Mouse (Mus musculus) MEL (cell line): Measurements from ENCODE around the gene Sh3pxd2b. TPM values are rescaled to one million over a fixed set of nuclear protein-coding genes. Genes with fewer than 3 reads are reported as not detected.

Experiments used
- DNase-seq: peaks from one replicate; pipeline ENCODE4 v3.0.0; 2011; ENCODE audit warnings: low read depth, low spot score
- H3K27ac ChIP-seq: 2 replicates; pipeline ENCODE4 v1.5.1; 2012; ENCODE audit warnings: low read depth, mild to moderate bottlenecking, control low read depth, low read length, moderate library complexity; ENCODE audit not compliant: control insufficient read depth
- H3K27me3 ChIP-seq, 2 experiments: fragments of 150-350 bp in 1 of 2; sonication (generic) in 1 of 2; 2 replicates each; pipeline ENCODE4 v1.6.1; 2012; ENCODE audit warnings: low read length in 2 of 2, mild to moderate bottlenecking in 2 of 2, improper control_type of control experiment in 1 of 2, moderate library complexity in 1 of 2; ENCODE audit not compliant: insufficient read depth in 2 of 2, control insufficient read depth in 1 of 2
- H3K36me3 ChIP-seq, 2 experiments: 2 replicates each; pipeline ENCODE4 v1.6.1; 2012 to 2014; ENCODE audit warnings: low read length in 2 of 2, improper control_type of control experiment in 1 of 2, inconsistent platforms in 1 of 2, mild to moderate bottlenecking in 1 of 2; ENCODE audit not compliant: insufficient read depth in 2 of 2, control insufficient read depth in 1 of 2
- H3K4me1 ChIP-seq, 2 experiments: fragments of 150-350 bp in 1 of 2; sonication (generic) in 1 of 2; 2 replicates each; pipeline ENCODE4 v1.6.1; 2012; ENCODE audit warnings: low read length in 2 of 2, improper control_type of control experiment in 1 of 2, mild to moderate bottlenecking in 1 of 2; ENCODE audit not compliant: insufficient read depth in 2 of 2, control insufficient read depth in 1 of 2
- H3K4me3 ChIP-seq, 2 experiments: fragments of 150-350 bp in 1 of 2; sonication (generic) in 1 of 2; 2 replicates each; pipeline ENCODE4 v1.5.1; 2012; ENCODE audit warnings: low read depth in 2 of 2, low read length in 2 of 2, mild to moderate bottlenecking in 2 of 2, moderate library complexity in 2 of 2, control low read depth in 1 of 2, improper control_type of control experiment in 1 of 2; ENCODE audit not compliant: control insufficient read depth in 1 of 2, insufficient read depth in 1 of 2
- H3K79me2 ChIP-seq: 2 replicates; pipeline ENCODE4 v1.6.1; 2012; ENCODE audit warnings: mild to moderate bottlenecking, low read length, moderate library complexity; ENCODE audit not compliant: control insufficient read depth, poor library complexity, insufficient read depth
- H3K9ac ChIP-seq: 2 replicates; pipeline ENCODE4 v1.6.1; 2012; ENCODE audit warnings: low read depth, mild to moderate bottlenecking, control low read depth, low read length, moderate library complexity; ENCODE audit not compliant: control insufficient read depth, poor library complexity, severe bottlenecking
- H3K9me3 ChIP-seq: fragments of 150-350 bp; sonication (generic); replicated peaks from 2 replicates; pipeline ENCODE4 v1.6.1; 2012; ENCODE audit warnings: mild to moderate bottlenecking, low read length, improper control_type of control experiment, moderate library complexity; ENCODE audit not compliant: insufficient read depth
- BHLHE40 ChIP-seq: IDR thresholded peaks from 2 replicates; pipeline ENCODE4 v1.6.1; 2012; ENCODE audit warnings: low read depth, mild to moderate bottlenecking, inconsistent platforms, low read length, improper control_type of control experiment, borderline replicate concordance
- CHD1 ChIP-seq: IDR thresholded peaks from 2 replicates; pipeline ENCODE4 v1.6.1; 2012; ENCODE audit warnings: low read depth, mild to moderate bottlenecking, inconsistent platforms, low read length, improper control_type of control experiment
- CHD2 ChIP-seq: IDR thresholded peaks from 2 replicates; pipeline ENCODE4 v1.6.1; 2011; ENCODE audit warnings: low read length, improper control_type of control experiment
- E2F4 ChIP-seq: IDR thresholded peaks from 2 replicates; pipeline ENCODE4 v1.6.1; 2011; ENCODE audit warnings: low read depth, low read length, improper control_type of control experiment, borderline replicate concordance
- ETS1 ChIP-seq: IDR thresholded peaks from 2 replicates; pipeline ENCODE4 v1.6.1; 2012; ENCODE audit warnings: low read depth, mild to moderate bottlenecking, inconsistent platforms, low read length, improper control_type of control experiment, moderate library complexity
- GABPA ChIP-seq: IDR thresholded peaks from 2 replicates; pipeline ENCODE4 v1.6.1; 2012; ENCODE audit warnings: low read depth, mild to moderate bottlenecking, inconsistent platforms, low read length, improper control_type of control experiment, moderate library complexity
- JUND ChIP-seq: IDR thresholded peaks from 2 replicates; pipeline ENCODE4 v1.6.1; 2011; ENCODE audit warnings: low read depth, mild to moderate bottlenecking, improper control_type of control experiment, low read length
- KAT2A ChIP-seq: conservative IDR thresholded peaks from 2 replicates; pipeline ENCODE4 v1.6.1; 2012; ENCODE audit warnings: low read depth, low read length, improper control_type of control experiment, inconsistent platforms
- MAFK ChIP-seq: IDR thresholded peaks from 2 replicates; pipeline ENCODE4 v1.6.1; 2011; ENCODE audit warnings: low read depth, mild to moderate bottlenecking, low read length, improper control_type of control experiment, borderline replicate concordance
- MEF2A ChIP-seq: IDR thresholded peaks from 2 replicates; pipeline ENCODE4 v1.6.1; 2014; ENCODE audit warnings: low read depth, mild to moderate bottlenecking, inconsistent platforms, low read length, improper control_type of control experiment; ENCODE audit not compliant: poor library complexity, insufficient replicate concordance, severe bottlenecking; ENCODE audit errors: extremely low read depth
- MXI1 ChIP-seq: IDR thresholded peaks from 2 replicates; pipeline ENCODE4 v1.6.1; 2011; ENCODE audit warnings: mild to moderate bottlenecking, low read depth, low read length, improper control_type of control experiment
- MYC ChIP-seq: IDR thresholded peaks from 2 replicates; pipeline ENCODE4 v1.6.1; 2011; ENCODE audit warnings: low read depth, mild to moderate bottlenecking, low read length, improper control_type of control experiment, moderate library complexity
- POLR2AphosphoS2 ChIP-seq: IDR thresholded peaks from 2 replicates; pipeline ENCODE4 v1.6.1; 2011; ENCODE audit warnings: low read length, improper control_type of control experiment
- POLR2AphosphoS5 ChIP-seq: IDR thresholded peaks from 2 replicates; pipeline ENCODE4 v1.6.1; 2012; ENCODE audit warnings: low read depth, borderline replicate concordance, mild to moderate bottlenecking, inconsistent platforms, low read length, moderate library complexity, mixed read lengths
- RCOR1 ChIP-seq: IDR thresholded peaks from 2 replicates; pipeline ENCODE4 v1.6.1; 2012; ENCODE audit warnings: low read depth, mild to moderate bottlenecking, inconsistent platforms, low read length, improper control_type of control experiment
- SMC3 ChIP-seq: IDR thresholded peaks from 2 replicates; pipeline ENCODE4 v1.6.1; 2011; ENCODE audit warnings: low read depth, low read length, improper control_type of control experiment
- USF2 ChIP-seq, 2 experiments: IDR thresholded peaks; 2 replicates each; pipeline ENCODE4 v1.6.1; 2011 to 2012; ENCODE audit warnings: improper control_type of control experiment in 2 of 2, low read length in 2 of 2, borderline replicate concordance in 1 of 2, inconsistent platforms in 1 of 2, low read depth in 1 of 2, mild to moderate bottlenecking in 1 of 2; ENCODE audit not compliant: insufficient read depth in 1 of 2
- ZC3H11A ChIP-seq: IDR thresholded peaks from 2 replicates; pipeline ENCODE4 v1.6.1; 2012; ENCODE audit warnings: low read depth, mild to moderate bottlenecking, inconsistent platforms, low read length, improper control_type of control experiment
- polyA plus RNA-seq, 2 experiments: library from polyadenylated mRNA; stranded (reverse) in 1 of 2; unstranded in 1 of 2; fragments of >175 nt in 1 of 2; fragments of >200 nt in 1 of 2; gene quantifications; 2 replicates each; pipeline versions ENCODE4 v1.2.1 to v1.2.4; 2012; ENCODE audit warnings: low replicate concordance in 2 of 2, low read depth in 1 of 2; ENCODE audit not compliant: insufficient read length in 2 of 2, insufficient read depth in 1 of 2, missing spikeins in 1 of 2
- total RNA-seq: library from RNA; depleted of rRNA; stranded (reverse); fragments of 300-350 nt; gene quantifications from 2 replicates; pipeline ENCODE4 v1.2.3, GENCODE M21; 2012

Gene Sh3pxd2b
- total and polyA plus RNA-seq, 3 experiments, result 9.6 to 17.0 TPM; not detected in 1

DNA sequence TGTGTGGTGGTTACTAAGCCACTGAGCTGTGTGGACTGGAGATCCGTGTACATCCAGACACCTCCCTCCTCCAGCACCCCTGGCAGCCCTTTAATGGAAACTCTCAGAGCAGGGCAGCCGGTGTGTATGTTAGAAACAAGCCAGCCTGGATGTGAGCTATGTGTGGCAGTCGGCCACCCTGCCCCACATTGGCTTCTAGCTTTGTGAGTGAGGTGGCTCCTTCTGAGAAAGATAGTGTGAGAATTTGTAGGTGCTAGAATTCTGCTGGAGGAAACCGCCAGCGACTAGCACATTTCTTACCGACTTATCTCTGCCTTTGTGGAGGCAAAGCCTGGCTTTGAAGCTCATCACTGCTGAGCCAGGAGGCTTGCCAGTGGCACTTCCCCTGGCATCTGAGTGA lies 5.3 kb downstream of the Sh3pxd2b start:
- no peaks in the 10 kb centered on the region for H3K9me3 ChIP-seq
- no peak for DNase-seq
- no peak for TF ChIP-seq CHD2
- no peak for TF ChIP-seq BHLHE40
- no peak for TF ChIP-seq MYC
- no peak for TF ChIP-seq JUND
- TF ChIP-seq MXI1, result no peak
- TF ChIP-seq USF2 (IDR thresholded peaks at IDR 0.05; ENCODE audit: borderline replicate concordance in 1 of 2, insufficient read depth in 1 of 2, low read depth in 1 of 2, low read length in 2 of 2), result no peak
- TF ChIP-seq RCOR1, result no peak
- TF ChIP-seq E2F4, result no peak
- TF ChIP-seq MAFK, result no peak
- TF ChIP-seq SMC3, result no peak
- TF ChIP-seq KAT2A, result no peak
- TF ChIP-seq GABPA, result no peak
- no peak for TF ChIP-seq ZC3H11A
- TF ChIP-seq POLR2AphosphoS2, result no peak
- no peak for TF ChIP-seq ETS1
- TF ChIP-seq, all 39 proteins: peak for 0
- Histone ChIP-seq H3K79me2 (peaks cover 11% of the 10 kb centered on the region), H3K27ac (no peak overlapping the region), H3K4me1 (peaks cover 5 to 27% of the 10 kb centered on the region in 2 experiments; a peak in 3 of 4 replicates), H3K9ac (no peak overlapping the region), H3K27me3 (no peaks in the 10 kb centered on the region), H3K36me3 (peaks cover 0 to 21% of the 10 kb centered on the region in 2 experiments; a peak in 2 of 4 replicates), H3K4me3 (no peak overlapping the region)

DNA sequence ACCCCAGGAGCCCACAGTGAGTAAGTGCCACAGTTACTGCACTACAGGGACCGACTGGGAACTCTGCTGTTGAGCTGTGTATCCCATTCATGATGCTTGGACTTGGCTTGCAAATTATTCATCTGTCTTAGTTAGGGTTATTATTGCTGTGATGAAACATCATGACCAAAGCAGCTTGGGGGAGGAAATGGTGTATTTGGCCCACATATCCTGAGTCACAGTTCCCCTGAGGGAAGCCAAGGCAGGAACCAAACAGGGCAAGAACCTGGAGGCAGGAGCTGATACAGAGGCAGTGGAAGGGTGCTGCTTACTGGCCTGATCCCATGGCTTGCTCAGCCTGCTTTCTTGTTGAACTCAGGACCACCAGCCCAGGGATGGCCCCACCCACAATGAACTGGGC lies 7.8 kb downstream of the Sh3pxd2b start:
- H3K9ac ChIP-seq, result no peak overlapping the region
- peaks cover 9% of the 10 kb centered on the region in 2 experiments for H3K4me1 ChIP-seq
- peaks cover 0 to 8% of the 10 kb centered on the region in 2 experiments; a peak in 2 of 4 replicates for H3K36me3 ChIP-seq
- no peak for TF ChIP-seq CHD1
- no peak for TF ChIP-seq POLR2AphosphoS5
- TF ChIP-seq BHLHE40, result no peak
- TF ChIP-seq MEF2A, result no peak
- no peak for TF ChIP-seq MXI1
- TF ChIP-seq, all 39 proteins: peak for 0
- H3K4me3 ChIP-seq, result no peak overlapping the region
- H3K9me3 ChIP-seq, result no peaks in the 10 kb centered on the region
- H3K27ac ChIP-seq, result no peak overlapping the region
- DNase-seq, result no peak
- H3K79me2 ChIP-seq, result peaks cover 4% of the 10 kb centered on the region; the same call in 1 of the 2 replicates
- no peaks in the 10 kb centered on the region for H3K27me3 ChIP-seq
